Mouse (Mus musculus) left cerebral cortex, adult 9 months (tissue): ENCODE measurements around the gene BC025920.

Source experiments
- DNase-seq, 2 experiments: peaks; one replicate each; pipeline ENCODE4 v3.0.0; 2022; ENCODE audit warnings: low spot score in 2 of 2

BC025920 gene

DNA sequence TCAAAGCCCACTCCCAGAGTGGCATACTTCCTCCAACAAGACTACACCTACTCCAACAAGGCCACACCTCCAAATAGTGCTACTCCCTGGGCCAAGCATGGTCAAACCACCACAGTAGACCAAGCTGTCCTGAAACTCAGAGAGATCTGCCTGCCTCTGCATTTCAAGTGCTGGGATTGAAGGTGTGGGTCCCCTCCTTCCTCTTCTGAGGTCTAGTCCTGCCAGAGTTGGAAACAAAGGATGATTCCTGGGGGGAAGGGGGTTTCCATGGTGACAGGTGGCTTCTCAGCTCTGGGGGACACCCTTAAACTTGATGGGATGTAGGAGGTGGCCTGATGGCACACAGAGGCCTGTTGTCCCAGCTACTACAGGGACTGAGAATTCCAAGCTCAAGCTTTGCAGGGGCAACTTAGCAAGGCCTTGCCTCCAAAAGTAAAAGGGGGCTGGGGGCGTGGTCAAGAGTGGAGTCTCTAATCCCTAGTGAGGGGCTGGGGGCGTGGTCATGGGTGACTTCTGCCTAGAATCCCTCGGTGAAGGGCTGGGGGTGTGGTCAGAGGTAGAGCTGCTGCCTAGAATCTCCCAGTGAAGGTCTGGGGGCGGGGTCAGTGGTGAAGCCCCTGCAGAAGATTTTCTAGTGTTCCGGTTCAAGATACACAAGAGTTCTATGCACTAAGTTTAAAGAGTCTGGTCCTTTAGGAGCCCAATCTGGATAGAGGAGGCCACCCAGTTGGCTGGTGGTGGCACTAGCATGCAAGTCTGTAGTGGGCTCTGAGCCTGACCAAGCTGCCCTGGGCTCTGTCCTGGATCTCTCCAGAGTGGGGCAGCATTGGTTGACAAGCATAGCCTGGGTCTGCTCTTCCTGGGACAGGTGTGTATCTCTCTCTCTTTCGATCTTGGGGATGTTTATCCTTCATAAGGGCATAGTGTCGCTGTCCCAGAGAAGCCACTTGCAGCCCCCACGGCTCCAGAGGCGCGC lies 31.7 kb upstream of the BC025920 start, which contains the start of gene Tle2:
TSS of gene Tle2 (plus strand) at position 481 of the 976 bp plus-strand sequence.
- no peak for DNase-seq

DNA sequence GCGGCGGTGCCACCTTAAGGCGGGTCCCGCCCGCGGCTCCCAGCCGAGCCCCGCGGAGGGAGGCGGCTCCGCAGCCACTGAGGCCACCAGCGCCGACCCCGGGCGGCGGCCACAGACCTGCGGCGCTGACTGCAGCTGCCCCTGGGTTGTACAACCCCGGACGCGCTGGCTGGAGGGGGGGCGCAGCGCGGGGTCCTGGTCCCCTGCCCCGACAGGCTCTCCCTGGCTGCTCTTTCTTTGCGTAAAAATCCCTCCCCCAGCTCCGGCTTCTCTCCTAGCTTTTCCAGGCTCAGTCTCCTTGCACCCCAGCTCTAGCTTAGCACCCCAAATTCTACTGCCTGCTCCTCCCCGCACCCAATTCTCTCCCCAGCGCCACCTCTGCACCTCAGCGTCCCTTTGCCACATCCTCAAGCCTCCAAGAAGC lies 30.9 kb upstream of the BC025920 start:
- DNase-seq, result no peak

DNA sequence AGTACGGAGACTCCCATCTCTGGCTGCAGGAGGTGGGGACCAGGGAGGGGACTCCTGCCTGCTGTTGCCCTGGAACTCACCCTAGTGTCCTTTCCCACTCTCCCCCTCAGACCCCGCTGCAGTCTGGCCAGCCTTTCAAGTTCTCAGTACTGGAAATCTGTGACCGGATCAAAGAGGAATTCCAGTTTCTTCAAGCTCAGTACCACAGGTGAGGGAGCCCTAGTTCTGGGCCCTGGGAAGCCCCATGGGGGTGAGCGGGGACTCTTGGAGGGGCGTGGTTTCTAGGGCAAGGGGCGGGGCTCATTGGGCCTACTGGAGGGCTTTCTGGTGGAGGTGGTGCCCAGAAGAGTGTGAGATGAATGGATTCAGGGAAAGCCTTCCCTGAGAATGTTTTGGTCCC lies 30.4 kb upstream of the BC025920 start:
- no peak for DNase-seq

DNA sequence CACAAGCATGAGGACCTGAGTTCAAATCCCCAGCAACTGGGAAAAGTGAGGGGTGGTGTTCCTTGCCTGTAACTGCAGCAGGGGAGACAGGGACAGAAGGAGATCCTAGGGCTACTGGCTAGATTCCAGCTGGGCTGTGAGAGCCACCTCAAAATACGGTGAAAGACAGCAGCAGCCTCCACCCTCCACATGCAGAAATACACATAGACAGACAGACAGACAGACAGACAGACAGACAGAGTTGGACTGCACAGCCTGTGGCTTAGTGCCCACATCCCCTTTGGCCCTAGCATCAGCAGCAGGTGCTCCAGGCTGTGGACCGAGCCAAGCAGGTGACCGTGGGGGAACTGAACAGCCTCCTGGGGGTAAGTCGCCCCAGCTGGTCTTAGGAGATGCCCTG lies 26.1 kb upstream of the BC025920 start:
- no peak for DNase-seq

DNA sequence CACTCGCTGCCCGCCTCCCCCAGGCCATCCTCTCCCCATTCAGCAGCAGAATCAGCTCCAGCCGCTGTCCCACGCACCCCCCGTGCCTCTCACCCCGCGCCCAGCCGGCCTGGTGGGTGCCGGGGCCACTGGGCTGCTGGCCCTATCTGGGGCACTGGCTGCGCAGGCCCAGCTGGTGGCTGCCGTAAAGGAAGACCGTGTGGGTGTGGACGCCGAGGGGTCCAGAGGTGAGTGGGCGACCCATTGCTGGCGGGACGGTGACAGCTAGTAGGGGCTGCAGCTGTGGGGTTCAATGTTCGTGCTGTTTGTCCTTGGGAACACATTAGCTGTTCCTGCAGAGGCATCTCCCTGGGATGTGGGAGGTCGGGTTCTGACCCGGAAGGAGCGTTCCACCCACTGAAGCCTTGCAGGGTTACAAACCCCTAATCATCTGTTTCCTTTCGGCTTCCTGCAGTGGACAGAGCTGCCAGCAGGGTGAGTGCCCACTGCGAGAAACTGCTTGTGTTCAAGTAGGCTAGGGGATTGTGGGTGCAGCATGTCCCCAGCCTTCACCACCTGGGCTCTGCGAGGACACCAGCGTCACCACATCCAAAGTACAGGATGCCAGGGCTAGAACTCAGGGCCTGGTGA lies 25.5 kb upstream of the BC025920 start:
- DNase-seq, result no peak

DNA sequence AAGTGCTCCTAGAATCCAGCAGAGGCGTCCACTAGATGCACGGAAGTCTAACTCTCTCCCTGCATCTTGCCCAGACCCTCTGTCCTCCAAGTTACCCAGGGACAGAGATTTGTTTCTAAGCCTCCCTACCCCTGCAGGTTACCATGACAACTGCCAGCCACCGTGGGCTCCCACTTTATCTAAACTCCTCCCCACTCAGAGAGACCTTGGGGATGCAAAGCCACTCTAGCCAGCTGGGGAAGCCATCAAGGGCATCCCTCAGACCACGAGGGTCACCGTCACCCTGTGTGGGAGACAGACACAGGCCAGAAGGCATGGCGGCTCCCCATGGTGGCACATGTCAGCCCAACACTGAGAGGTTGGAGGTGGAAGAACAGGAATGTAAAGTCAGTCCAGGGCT lies 22.7 kb upstream of the BC025920 start:
- DNase-seq, result no peak

DNA sequence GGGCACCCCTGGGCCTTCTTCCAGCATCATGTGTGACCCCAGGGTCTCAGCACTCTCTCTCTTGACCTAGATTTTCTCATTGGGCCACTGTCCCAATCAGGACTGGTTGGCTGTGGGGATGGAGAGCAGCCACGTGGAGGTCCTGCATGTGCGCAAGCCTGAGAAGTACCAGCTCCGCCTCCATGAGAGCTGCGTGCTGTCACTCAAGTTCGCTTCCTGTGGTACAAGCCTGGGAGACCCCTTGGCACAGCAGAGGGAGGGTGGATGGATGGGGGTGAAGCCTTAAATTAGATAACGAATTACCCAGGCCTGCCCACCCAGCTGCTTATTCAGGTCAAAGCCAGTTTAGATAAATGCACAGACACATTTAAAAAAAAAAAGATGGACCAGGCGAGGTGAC lies 17.3 kb upstream of the BC025920 start:
- no peak for DNase-seq

DNA sequence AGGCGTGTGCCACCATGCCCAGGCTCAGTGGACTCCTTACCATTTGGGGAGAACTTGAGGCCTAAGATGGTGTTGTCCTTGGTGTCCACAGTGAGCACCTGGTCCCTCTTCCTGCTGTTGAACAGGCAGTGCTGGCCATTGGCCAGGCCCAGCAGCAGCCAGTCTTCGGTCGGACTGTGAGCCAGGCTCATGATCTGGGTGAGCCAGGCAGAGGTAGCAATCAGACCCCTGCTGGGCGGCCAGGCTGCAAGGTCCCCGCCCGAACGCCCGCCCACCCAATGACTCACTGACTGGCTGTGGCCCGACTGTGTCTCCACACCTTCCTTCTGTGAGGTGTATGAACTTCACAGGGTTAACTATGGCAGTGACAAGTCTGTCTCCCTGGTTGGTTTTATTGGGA lies 14.2 kb upstream of the BC025920 start:
- DNase-seq, result no peak

DNA sequence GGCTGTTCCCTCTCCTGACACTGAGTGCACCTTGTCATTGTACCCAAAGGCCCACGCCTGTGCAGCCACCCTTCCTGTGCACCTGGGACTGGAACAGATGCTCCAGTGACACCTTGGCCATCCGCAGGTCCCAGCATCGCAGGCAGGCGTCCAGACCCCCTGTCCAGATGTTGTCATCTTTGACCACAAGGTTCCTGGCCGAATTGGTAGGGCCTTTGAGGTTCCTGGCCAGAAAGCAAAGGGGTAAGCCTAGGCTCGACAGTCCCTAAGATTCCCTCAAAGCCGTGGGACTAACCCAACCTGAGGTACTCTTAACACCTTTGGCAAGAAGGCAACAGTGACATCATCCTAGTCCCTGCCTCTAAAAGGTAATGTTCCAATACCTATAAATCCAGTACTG lies 13.4 kb upstream of the BC025920 start:
- no peak for DNase-seq

DNA sequence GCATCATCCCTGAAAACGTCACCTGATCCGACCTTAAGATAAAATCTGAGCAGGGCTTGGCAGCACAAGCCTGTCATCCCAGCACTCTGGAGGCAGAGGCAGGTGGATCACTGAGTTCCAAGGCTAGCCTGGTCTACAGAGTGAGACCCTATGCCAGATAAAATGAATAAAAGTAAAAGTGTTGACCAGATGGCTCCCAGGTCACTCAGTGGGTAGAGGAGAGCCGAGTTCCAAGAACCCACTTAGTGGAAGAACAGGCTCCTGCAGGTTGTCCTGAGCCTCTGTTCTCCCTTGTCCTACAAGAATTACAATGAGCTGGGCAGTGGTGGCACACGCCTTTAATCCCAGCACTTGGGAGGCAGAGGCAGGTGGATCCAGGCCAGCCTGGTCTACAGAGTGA lies 12.8 kb upstream of the BC025920 start:
- DNase-seq, result no peak

DNA sequence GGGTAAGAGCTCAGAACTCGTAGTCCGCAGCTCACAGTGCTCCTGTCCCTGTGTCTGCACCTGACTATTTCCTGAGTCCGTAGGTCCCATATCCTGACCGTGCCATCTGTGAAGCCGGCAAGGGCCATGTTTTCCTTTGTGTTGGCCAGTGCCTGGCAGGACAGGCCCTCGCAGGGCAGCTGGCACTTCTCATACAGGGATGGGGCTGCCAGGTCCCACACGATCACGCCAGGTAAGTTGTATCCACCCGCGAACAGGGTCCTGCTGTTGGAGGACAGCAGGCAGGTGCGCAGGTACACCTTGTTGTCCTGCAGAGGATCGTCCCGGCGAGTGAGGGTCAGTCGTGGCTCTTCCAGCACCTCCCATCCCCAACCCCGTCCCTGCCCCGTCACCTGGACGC lies 12.1 kb upstream of the BC025920 start:
- DNase-seq, result no peak

DNA sequence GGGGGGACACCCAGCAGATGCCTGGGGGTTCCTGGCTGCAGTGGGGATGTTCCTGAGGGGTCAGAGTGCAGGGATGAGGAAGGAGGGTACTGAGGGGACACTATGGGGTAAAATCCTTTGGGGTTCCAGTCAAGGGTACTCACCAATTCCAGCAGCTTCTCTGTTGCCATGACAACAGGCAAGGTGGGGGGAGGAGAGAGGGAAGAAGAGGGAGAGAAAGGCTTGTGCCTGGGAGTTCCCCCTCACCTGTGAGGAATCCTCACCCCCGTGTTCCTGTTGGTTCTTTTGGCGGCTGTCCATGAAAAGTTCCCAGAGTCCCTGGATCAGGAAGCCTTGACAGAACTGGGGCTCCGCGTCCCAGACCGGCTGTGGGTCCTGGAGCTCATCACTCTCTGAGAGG lies 10.5 kb upstream of the BC025920 start:
- no peak for DNase-seq

DNA sequence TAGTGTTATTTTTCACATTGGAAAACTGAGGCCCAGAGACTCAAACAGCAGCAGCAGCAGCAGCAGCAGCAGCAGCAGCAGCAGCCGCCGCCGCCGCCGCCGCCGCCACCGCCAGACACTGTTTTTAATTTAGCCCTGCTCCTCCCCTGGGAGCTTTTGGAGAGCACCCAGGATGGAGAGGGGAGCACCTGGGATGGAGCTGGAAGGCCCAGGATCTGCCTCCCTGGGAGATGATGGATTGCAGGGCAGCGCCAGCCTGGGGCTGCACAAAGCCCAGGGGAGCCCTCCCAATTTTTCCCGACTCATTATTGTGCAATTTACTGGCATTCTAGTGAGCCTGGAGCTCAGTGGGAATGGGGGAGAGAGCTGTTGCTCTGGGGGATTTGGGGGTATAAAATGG lies 9.5 kb upstream of the BC025920 start:
- DNase-seq, result no peak

DNA sequence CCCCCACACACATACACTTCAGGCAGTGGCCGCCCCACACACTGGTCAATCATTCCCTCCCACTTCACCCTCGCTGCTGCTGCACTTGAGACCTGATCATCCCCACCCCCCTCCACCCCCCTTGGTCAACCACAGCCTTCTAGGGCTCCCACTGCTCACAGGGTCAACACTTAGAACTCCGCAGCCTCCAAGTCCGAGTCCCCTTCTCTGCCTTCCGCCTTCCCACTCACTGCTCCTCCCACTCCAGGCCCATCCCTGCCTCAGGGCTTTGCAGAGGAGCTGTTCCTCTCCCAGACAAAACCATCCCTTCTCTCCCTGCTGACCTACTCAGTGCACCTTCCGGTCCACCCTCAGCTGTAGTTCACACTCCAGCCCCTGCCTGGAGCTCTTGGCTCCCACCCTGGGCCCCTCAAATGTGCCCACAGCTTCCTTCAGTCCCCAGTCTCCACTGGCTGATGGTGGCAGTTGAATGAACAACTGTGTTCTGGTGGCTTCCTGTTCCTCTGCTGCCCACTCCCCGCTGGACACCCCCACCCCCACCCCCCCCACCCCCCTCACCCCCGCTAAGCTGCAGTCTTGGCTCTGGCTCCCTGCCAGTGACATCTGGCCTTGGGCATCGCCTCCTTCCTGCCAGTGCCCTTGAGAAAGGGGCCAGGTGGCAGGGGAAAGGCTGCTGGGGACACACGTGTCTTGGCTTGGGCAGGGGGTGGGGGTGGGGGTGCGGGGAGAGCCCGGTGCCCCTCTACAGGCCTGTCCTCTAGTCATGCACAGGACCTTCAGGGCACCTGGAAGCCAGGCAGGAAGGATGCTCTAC lies 8.7 kb upstream of the BC025920 start:
- no peak for DNase-seq

DNA sequence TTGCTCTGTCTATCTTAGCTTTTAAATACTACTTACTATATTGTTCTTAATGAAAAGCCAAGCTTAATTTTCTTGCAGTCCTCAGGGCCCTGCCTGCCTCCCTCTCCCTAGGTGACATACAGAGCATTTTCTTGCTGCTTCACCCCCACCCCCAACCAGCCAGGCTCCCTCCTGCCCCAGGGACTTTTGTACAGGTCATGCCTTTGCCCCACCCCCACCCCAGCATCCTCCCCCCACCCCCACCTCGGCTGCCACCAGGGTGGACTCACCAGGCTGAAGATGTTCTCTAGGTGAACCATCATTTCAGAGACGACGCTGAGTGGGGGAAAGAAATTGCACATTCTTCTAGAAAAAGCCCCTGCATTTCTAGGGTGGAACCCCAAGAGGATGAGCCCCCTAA lies 7.7 kb upstream of the BC025920 start:
- DNase-seq, result no peak

DNA sequence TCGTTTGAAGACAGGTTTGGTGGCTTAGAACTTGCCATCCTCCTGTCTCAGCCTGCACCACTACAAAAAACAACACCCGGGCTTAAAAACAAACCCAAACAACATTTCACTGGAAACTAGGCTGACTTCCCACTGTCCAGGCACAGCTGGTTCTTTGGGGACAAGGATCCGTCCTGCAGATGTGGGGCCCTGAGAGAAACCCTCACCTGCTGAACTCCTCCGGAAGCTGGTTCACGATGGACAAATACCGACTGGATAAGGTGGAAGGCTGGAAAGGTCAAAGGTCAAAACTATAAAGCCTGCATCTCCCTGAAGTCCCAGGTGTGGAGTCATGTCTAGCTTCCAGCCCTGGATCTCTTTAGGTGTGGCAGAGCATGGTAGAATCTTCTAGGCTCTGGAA lies 7.2 kb upstream of the BC025920 start:
- no peak for DNase-seq

DNA sequence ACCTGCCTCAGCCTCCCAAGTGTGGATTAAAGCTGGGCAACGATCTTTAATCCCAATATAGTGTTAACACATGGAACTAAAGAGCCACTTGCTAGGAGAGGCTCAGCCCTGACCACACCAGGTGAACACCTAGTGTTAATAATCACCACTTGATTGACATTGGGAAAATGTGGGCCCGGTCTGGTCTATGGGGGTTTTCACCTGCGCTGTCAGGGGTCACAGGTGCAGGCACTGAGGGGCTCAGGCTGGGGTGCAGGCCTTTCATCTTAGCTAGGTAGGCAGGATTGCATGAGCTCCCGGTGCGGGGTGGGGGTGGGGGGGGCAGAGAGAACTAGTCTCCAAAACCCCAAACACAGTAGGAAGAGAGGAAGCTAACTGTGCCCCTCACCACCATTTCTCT lies 6.4 kb upstream of the BC025920 start:
- DNase-seq, result no peak

DNA sequence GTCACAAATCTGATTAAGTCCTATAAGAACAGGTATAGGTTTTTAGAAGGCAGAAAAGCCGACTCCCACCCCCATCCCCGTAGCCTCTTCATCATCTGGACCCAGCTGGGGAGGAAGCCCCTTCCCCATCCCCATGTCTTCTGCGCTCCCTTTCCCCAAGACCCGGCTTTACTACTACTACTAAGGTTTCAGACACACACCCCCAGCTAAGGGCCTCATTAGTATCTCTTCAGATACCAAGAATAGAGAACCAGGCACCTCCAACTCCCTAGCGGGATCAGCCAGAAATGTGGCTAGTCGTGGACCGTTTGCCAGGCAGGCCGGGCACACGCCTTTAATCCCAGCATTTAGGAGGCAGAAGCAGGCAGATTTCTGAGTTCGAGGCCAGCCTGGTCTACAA lies 6.0 kb upstream of the BC025920 start:
- DNase-seq, result no peak

DNA sequence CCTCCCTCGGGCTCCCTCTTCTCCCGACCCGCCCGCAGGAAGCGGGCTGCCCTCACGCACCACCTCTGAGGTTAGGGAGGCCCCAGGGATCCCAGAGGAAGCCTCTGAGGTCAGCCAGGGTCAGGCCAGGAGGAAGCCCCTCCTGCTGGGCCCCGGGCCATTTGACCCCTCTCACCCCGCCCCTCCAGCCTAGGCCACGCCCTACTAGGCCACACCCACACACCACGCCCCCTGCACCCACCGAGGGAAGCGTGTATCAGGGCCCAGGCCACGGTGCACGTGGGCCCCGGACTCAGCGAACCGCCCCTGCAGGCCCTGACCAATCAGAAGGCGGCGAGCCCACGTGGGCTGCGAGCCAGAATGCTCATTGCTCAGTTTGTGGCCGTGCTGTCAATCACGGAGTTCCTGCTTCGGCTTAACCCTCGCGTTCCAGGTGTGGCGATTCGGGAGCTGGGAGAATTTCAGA lies 5.3 kb upstream of the BC025920 start, which contains the start of gene Tle6:
TSS of gene Tle6 (minus strand) at position 336 of the 466 bp plus-strand sequence.
- DNase-seq, result peak; percentile 86 to 95

DNA sequence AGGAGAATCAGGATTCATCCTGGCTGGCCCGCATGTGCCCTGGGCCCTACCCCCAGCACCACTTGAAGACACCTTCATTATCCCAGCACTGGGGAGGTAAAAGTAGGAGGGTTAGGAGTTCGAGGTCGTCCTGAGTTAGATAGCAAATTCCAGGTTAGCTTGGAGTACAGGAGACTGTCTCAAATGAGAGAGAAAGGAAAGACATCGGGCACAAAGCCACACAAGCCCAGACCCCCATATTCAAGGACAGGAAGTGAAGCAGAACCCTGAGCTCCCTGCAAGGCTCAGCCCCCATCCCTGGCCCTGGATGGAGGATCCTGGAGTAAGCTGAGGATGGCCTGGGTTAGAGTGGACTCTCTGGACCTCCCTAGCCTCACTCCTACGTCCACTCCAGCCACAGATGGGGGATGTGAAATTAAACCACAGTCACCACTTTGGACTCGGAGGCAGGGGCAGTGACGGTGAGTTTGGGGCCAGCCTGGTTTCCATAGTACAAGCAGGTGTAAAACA lies 4.6 kb upstream of the BC025920 start:
- no peak for DNase-seq

DNA sequence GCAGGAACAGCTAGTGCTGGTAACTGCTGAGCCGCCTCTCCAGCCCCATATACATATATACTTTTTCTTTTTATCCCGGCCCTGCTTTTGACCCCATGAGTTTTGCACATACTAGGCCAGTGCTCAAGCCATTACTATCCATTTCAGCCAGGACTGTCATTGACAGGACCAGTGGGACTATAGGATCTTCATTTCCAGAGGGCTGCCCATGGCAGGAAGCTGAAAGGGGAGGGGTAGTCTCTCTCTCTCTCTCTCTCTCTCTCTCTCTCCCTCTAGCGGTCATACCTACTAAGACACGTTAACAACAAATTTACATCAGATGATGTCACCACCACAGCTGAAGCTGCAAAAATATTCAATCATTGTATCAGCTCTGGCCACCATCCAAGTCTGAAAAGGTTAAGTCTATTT lies 3.3 kb upstream of the BC025920 start:
- DNase-seq, result peak in 1 of 2 experiments; percentile 37
